Mouse (Mus musculus) ES-CJ7 (cell line): ENCODE data around the gene Nme3.
A peak's percentile ranks its signal among the peaks of the same experiment; 100 is the strongest.

Experiments used
- DNase-seq: peaks from one replicate; pipeline ENCODE4 v3.0.0; 2011; ENCODE audit warnings: low read depth, low spot score

Gene Nme3

DNA sequence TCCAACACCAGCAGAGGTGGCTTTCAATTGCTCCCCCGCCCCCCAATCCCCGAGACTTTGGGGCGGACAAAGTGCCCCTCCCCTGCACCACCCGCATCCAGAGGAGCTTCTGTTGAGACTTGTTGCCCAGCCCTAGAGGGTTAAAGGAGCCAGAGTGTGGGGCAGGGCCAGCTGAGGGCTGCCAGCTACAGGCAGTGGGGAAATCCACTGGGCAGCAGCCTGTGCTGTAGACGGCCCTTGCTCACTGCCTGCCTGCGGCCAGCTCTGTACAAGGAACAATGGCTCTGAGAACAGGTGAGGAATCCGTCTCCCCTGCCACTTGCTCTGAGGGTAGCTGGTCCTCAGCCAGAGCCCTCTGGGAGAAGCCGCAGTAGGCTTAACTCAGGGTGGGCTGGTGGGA lies 17.8 kb upstream of the Nme3 start:
- no peak for DNase-seq

DNA sequence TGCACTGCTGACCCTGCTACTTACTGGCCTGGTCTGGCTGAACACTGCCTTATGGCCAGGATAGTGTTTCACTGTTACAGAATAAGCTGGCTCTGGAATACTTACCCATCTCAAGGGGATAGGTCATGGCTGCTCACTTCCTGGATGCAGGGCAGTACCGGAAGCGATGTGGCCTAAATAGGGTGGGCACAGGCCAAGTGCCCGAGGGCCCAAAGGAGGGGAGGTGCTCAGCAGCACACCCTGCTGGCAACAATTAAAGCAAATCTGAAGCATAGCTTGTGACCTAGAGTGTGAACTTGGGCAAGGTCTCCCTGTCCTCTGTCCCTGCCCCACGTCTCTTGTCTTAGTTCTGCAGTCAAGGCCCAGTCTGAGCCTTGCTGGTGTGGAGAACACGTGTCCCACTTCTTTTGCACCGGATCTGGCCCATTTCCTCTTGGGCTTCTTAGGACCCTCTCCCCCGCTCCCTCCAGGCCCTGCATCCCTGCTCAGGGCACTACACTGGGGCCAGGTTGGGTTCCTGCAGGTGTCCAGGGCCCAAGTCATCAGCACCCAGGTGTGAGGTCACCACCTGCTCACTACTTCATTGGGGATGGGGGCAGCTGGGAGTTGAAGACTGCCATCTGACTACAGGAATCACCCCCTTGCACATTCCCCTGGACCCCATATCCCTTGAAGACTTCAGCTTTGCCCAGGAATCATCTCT lies 14.4 kb upstream of the Nme3 start:
- peak; percentile 83 for DNase-seq

DNA sequence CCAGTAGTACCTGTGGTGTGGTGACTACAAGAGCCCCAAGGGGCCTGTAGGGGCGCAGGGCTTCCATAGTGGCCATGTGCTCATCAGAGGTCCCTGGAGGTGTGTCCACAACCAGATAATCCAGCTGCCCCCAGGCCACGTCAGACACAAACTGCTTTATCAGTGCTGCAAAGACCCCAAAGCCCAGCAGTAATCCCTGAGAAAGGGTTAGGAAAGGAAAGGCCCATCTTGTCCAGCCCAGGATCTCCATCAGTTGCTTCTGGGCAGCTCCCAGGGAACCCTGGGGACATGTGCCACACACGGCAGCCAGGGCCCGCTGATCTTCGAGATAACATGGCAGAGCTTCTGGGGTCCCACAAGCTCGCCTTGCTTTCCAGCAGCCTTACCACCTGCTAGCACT lies 11.9 kb upstream of the Nme3 start:
- no peak for DNase-seq

GRCm38 (mm10) chr17:24885356-24886133 lies 10.8 kb upstream of the Nme3 start:
- no peak for DNase-seq

DNA sequence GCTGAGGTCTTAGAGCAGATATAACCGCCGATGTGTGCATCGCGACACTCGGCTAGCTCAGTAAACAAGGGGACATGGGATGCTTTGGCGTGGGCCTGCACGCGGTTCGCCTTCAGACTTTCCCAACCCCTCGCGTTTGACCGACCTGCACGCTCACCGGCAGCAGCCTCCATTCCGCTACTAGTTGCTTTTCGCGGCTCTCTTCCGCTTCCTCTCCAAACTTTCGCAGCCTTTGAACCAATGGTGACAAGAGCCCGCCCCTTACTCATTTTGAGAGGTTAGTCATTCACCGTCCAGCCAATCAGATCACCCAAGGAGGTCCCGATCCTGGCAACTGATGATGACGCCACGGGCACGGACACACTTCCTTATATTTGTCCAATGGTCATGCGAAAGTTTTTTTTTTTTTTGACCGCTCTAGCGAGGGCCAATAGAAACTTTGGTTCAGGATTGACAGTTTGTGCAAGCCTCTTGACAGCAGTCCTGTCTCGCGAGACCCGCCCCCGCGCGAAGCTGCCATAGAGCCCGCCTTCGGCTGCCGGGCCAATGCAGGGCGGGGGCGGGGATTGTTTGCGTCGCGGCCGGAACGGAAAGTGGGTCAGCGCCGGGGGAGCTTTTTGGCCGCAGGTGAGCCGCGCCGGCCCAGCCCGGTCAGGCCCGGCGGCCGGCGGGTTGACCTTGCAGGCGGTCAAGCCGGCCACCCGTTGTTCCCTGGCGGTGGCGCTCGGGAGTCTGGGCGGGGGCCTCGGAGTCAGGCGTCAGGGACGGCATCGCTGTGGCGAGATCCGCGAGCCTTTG lies 10.0 kb upstream of the Nme3 start, which contains the start of the genes Nubp2 and Spsb3:
Gene Nubp2, minus strand, starts transcription at position 216 of the 798 bp plus-strand sequence.
Gene Spsb3, plus strand, starts transcription at position 510 of the 798 bp plus-strand sequence.
- peak; percentile 99 for DNase-seq

DNA sequence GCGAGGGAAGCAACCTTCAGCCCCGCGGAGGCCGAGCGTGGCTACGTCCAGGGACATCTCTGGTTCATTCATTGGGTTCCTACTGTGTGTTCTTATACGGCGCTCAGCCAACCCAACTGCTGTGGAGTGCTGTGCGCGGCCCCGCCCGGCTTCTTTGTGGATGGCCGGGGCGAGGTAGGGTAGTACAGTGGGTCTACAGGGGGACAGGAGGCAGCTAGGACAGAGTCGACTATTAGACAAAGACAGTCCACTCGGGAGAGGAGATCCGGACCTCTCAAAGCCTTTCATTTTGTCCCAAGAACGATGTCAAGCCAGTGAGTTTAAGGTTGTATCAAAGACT lies 9.4 kb upstream of the Nme3 start:
- DNase-seq = no peak

- no peak for DNase-seq
These were observed 8.8 kb upstream of the Nme3 start for GRCm38 (mm10) chr17:24887291-24888080.

GRCm38 (mm10) chr17:24888862-24889261 lies 7.4 kb upstream of the Nme3 start:
- no peak for DNase-seq

DNA sequence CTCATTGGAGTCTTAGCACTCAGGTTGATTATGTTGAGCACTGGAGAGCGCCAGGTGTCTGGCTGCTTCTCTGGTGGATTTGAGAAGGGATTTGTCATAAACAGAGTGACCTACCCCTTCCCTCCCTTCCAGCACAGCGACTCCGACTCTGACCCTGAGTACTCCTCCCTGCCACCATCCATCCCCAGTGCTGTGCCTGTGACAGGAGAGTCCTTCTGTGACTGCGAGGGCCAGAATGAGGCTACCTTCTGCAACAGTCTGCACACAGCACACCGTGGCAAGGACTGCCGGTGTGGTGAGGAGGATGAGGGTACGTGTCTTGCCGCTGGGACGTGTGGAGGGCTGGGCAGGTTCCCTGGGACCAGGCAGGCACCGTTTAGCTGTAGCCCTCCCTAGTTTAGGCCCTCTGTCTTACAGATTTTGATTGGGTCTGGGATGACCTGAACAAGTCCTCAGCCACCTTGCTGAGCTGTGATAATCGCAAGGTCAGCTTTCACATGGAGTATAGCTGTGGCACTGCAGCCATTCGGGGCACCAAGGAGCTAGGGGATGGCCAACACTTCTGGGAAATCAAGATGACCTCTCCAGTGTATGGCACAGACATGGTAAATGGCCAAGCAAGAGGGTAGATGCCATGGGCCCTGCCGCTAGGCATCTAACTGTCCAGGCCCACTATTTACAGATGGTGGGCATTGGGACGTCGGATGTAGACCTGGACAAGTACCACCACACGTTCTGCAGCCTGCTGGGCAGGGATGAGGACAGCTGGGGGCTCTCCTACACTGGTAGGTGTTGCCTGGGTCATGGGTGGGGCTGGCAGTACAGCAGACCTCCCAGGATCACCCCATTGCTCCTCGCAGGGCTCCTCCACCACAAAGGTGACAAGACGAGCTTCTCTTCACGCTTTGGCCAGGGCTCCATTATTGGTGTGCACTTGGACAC lies 5.9 kb upstream of the Nme3 start:
- DNase-seq = no peak

DNA sequence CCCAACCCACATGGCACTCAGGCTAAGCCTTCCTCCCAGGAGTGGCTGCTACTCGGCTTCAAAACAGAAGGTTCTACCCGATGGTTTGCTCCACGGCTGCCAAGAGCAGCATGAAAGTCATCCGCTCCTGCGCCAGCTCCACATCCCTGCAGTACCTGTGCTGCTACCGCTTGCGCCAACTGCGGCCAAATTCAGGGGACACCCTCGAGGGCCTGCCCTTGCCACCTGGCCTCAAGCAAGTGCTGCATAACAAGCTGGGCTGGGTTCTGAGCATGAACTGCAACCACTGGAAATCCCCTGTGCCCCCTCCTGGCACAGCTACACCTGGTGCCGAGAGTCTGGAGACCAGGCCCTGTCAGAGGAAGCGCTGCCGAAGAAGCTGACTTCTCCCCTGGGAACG lies 5.0 kb upstream of the Nme3 start:
- no peak for DNase-seq

GRCm38 (mm10) chr17:24892785-24893184 lies 3.5 kb upstream of the Nme3 start:
- DNase-seq = no peak

GRCm38 (mm10) chr17:24893276-24893675 lies 3.0 kb upstream of the Nme3 start:
- no peak for DNase-seq

DNA sequence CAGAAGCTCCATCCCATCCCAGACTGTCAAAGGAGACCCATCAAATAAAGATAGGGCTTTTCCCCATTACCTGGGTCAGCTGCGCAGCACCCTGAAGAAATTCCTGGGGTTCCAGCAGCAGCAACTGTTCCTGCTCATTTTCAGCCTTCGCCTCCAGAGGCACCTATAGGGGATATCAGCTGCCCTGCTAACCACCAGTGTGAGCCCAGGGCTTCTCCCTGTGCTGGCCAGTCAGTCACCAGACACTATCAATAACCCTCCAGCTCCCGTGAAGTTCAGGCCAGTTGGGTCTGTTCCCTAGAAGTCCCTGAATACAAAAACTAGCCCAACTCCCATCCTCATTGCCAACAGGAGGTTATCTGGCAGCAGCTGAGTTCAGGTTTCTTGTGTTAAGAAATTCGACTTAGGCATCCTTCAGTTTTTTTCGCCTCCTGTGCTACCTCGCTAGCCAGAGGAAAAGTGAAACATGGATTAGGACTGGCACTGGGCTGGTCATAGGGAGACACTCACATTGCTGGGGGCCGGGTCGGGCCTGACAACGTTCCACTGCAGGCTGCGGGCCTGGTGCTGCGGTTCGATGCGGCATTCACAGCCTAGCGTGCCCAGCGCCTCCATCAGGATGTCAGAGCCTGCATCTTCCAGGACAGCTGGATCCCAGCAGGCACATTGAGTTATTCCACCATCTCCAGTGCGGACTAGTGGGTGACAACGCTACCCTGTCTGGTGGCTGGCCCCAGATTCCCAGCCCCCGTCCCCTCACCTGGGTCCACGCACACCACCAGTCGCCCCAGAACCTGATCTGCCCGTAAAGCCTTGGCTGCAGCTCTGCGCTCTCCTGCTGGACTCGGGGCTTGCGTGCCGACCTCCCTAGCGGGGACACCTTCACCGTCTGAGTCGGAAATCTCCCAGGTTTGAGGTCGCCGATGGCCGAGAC lies 2.0 kb upstream of the Nme3 start:
- DNase-seq = no peak

GRCm38 (mm10) chr17:24894995-24895547 lies 1.2 kb upstream of the Nme3 start, which contains the start of the genes Eme2 and Mrps34:
TSS of gene Eme2 (minus strand) at chr17:24895087.
TSS of gene Mrps34 (plus strand) at chr17:24895116.
- peak; percentile 90 for DNase-seq

GRCm38 (mm10) chr17:24895571-24896240 lies 594 bp upstream of the Nme3 start:
- DNase-seq = no peak

DNA sequence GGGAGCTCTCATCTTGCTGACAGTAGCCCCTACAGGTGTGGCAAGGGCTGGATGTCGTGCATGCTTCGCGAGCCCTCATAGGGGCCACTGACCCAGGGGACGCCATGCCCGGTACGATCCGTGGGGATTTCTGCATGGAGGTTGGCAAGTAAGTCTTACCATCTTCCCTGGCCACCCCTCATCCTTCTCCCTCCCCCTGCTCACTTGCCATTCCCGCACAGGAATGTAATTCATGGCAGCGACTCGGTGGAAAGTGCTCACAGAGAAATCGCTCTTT lies 631 bp downstream of the Nme3 start:
- DNase-seq = no peak

GRCm38 (mm10) chr17:24897600-24897999 lies 1.3 kb downstream of the Nme3 start:
- DNase-seq = no peak

GRCm38 (mm10) chr17:24898041-24898854 lies 1.9 kb downstream of the Nme3 start:
- no peak for DNase-seq
